Mouse (Mus musculus): ENCODE results near the gene Atp2c1. TPM values are rescaled to one million over a fixed set of nuclear protein-coding genes. Genes with fewer than 3 reads are reported as not detected.
A peak's percentile ranks its signal among the peaks of the same experiment; 100 is the strongest.

Atp2c1 gene
- polyA plus RNA-seq, 1 experiment from 2014 or later = 33.2 TPM

DNA sequence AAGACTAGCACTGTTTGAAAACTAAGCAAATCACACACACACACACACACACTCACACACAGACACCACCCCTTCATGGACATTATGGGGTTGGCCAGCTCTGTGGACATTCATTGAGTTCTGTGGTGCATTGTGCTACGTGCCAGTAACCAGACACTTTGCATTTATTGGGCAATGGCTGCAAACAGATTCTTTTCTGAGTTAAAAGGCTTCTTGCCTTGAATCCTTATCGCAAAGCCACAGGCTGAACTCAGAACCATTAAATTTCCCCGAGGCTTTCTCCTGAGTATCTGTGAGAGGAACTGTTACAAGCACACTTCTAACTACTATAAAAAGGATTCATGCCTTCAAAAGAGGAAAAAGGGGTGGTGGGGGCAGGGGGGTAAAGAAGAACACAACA is 5.1 kb downstream of the Atp2c1 start:
- 0 out of 2 replicates have a peak, but pooled peaks cover 2% of the 10 kb centered on the region for H3K4me1 ChIP-seq (replicated peaks; ENCODE audit: control insufficient read depth, insufficient read depth)
- no peak for DNase-seq (ENCODE audit: low spot score)
- no peaks in the 10 kb centered on the region for H3K9me3 ChIP-seq (ENCODE audit: control insufficient read depth, low read length)
- no peak overlapping the region for H3K4me2 ChIP-seq (replicated peaks; ENCODE audit: low read depth)
- 49% methylated on average over 3 of the region's 3 CpGs for WGBS
- H3K36me3 ChIP-seq (ENCODE audit: control insufficient read depth, insufficient read depth, low read length) = no peaks in the 10 kb centered on the region
- H3K4me3 ChIP-seq (ENCODE audit: low read depth, low read length) = no peak overlapping the region
- H3K27ac ChIP-seq (replicated peaks) = 0 out of 2 replicates have a peak overlapping the region, but pooled peaks have one; percentile 1
- H3K9ac ChIP-seq (ENCODE audit: low read length) = no peak overlapping the region
- TF ChIP-seq EP300 (optimal IDR thresholded peaks at IDR 0.05) = no peak
- no peak for TF ChIP-seq CTCF (IDR thresholded peaks at IDR 0.05; ENCODE audit: low read depth)
- ATAC-seq (ENCODE audit: low FRiP score, low TSS enrichment) = no peak
- no peaks in the 10 kb centered on the region for H3K27me3 ChIP-seq (ENCODE audit: control insufficient read depth, insufficient read depth, low read length)

- ATAC-seq (ENCODE audit: low FRiP score, low TSS enrichment) (peak; percentile 47; the same call in 1 of the 2 replicates), DNase-seq (ENCODE audit: low spot score) (no peak)
- peak overlapping the region; percentile 56; the same call in 1 of the 2 replicates for H3K27ac ChIP-seq (replicated peaks)
- H3K4me1 ChIP-seq (replicated peaks; ENCODE audit: control insufficient read depth, insufficient read depth) = 0 out of 2 replicates have a peak, but pooled peaks cover 2% of the 10 kb centered on the region
- TF ChIP-seq CTCF (IDR thresholded peaks at IDR 0.05; ENCODE audit: low read depth) = no peak
- no peak for TF ChIP-seq EP300 (optimal IDR thresholded peaks at IDR 0.05)
- H3K36me3 ChIP-seq (ENCODE audit: control insufficient read depth, insufficient read depth, low read length) = no peaks in the 10 kb centered on the region
- no peaks in the 10 kb centered on the region for H3K9me3 ChIP-seq (ENCODE audit: control insufficient read depth, low read length)
- H3K9ac ChIP-seq (ENCODE audit: low read length) = 0 out of 2 replicates have a peak overlapping the region, but pooled peaks have one; percentile 35
- peak overlapping the region; percentile 53 for H3K4me2 ChIP-seq (replicated peaks; ENCODE audit: low read depth)
- WGBS = 15% methylated on average over 24 of the region's 24 CpGs
- H3K27me3 ChIP-seq (ENCODE audit: control insufficient read depth, insufficient read depth, low read length) = no peaks in the 10 kb centered on the region
- peak overlapping the region; percentile 31 for H3K4me3 ChIP-seq (ENCODE audit: low read depth, low read length)
Observed at GRCm38 (mm10) chr9:105520776-105521552, 6.2 kb downstream of the Atp2c1 start.

GRCm38 (mm10) chr9:105519278-105519883 is 7.7 kb downstream of the Atp2c1 start:
- Histone ChIP-seq H3K9me3 (ENCODE audit: control insufficient read depth, low read length) (no peaks in the 10 kb centered on the region), H3K9ac (ENCODE audit: low read length) (no peak overlapping the region), H3K4me3 (ENCODE audit: low read depth, low read length) (peak overlapping the region; percentile 31; the same call in 1 of the 2 replicates), H3K4me2 (replicated peaks; ENCODE audit: low read depth) (peak overlapping the region; percentile 53; the same call in 1 of the 2 replicates), H3K4me1 (replicated peaks; ENCODE audit: control insufficient read depth, insufficient read depth) (no peaks in the 10 kb centered on the region), H3K36me3 (ENCODE audit: control insufficient read depth, insufficient read depth, low read length) (no peaks in the 10 kb centered on the region), H3K27ac (replicated peaks) (no peak overlapping the region), H3K27me3 (ENCODE audit: control insufficient read depth, insufficient read depth, low read length) (no peaks in the 10 kb centered on the region)
- 58% methylated on average over 6 of the region's 6 CpGs for WGBS
- DNase-seq (ENCODE audit: low spot score) = no peak
- ATAC-seq (ENCODE audit: low FRiP score, low TSS enrichment) = no peak
- no peak for TF ChIP-seq CTCF (IDR thresholded peaks at IDR 0.05; ENCODE audit: low read depth)
- TF ChIP-seq EP300 (optimal IDR thresholded peaks at IDR 0.05) = no peak

GRCm38 (mm10) chr9:105503690-105504089 is 23.4 kb downstream of the Atp2c1 start:
- H3K9ac ChIP-seq (ENCODE audit: low read length) = no peak overlapping the region
- H3K4me2 ChIP-seq (replicated peaks; ENCODE audit: low read depth) = no peak overlapping the region
- no peak overlapping the region for H3K4me3 ChIP-seq (ENCODE audit: low read depth, low read length)
- no peak for TF ChIP-seq CTCF (IDR thresholded peaks at IDR 0.05; ENCODE audit: low read depth)
- no peak for TF ChIP-seq EP300 (optimal IDR thresholded peaks at IDR 0.05)
- ATAC-seq (ENCODE audit: low FRiP score, low TSS enrichment) = no peak
- no peak for DNase-seq (ENCODE audit: low spot score)
- WGBS = 90% methylated on average over 5 of the region's 5 CpGs
- H3K27ac ChIP-seq (replicated peaks) = no peak overlapping the region
- H3K4me1 ChIP-seq (replicated peaks; ENCODE audit: control insufficient read depth, insufficient read depth) = no peaks in the 10 kb centered on the region
- H3K27me3 ChIP-seq (ENCODE audit: control insufficient read depth, insufficient read depth, low read length) = no peaks in the 10 kb centered on the region
- no peaks in the 10 kb centered on the region for H3K36me3 ChIP-seq (ENCODE audit: control insufficient read depth, insufficient read depth, low read length)
- H3K9me3 ChIP-seq (ENCODE audit: control insufficient read depth, low read length) = no peaks in the 10 kb centered on the region

GRCm38 (mm10) chr9:105502389-105502788 is 24.7 kb downstream of the Atp2c1 start:
- H3K27ac ChIP-seq (replicated peaks) = no peak overlapping the region
- TF ChIP-seq CTCF (IDR thresholded peaks at IDR 0.05; ENCODE audit: low read depth) = no peak
- TF ChIP-seq EP300 (optimal IDR thresholded peaks at IDR 0.05) = no peak
- DNase-seq (ENCODE audit: low spot score) (no peak), ATAC-seq (ENCODE audit: low FRiP score, low TSS enrichment) (no peak)
- H3K27me3 ChIP-seq (ENCODE audit: control insufficient read depth, insufficient read depth, low read length) = no peaks in the 10 kb centered on the region
- WGBS = 56% methylated on average over 4 of the region's 4 CpGs
- H3K36me3 ChIP-seq (ENCODE audit: control insufficient read depth, insufficient read depth, low read length) = no peaks in the 10 kb centered on the region
- no peaks in the 10 kb centered on the region for H3K9me3 ChIP-seq (ENCODE audit: control insufficient read depth, low read length)
- H3K4me1 ChIP-seq (replicated peaks; ENCODE audit: control insufficient read depth, insufficient read depth) = no peaks in the 10 kb centered on the region
- H3K4me2 ChIP-seq (replicated peaks; ENCODE audit: low read depth) = no peak overlapping the region
- no peak overlapping the region for H3K9ac ChIP-seq (ENCODE audit: low read length)
- H3K4me3 ChIP-seq (ENCODE audit: low read depth, low read length) = no peak overlapping the region
